Mouse (Mus musculus) layer of hippocampus, postnatal 25 days (tissue): ENCODE results near the gene Tnfrsf12a. TPM values are rescaled to one million over a fixed set of nuclear protein-coding genes. Genes with fewer than 3 reads are reported as not detected.

Experiments used
- DNase-seq, 2 experiments: peaks; one replicate each; pipeline ENCODE4 v3.0.0; 2022; ENCODE audit warnings: mixed read lengths in 2 of 2, low spot score in 1 of 2; ENCODE audit errors: extremely low spot score in 1 of 2
- total RNA-seq, 2 experiments: library from RNA; stranded (reverse); gene quantifications; 2 replicates each; pipeline ENCODE4 v1.2.3; 2021

Tnfrsf12a gene
- total RNA-seq, 2 experiments from 2014 or later: 5.8 to 8.8 TPM

DNA sequence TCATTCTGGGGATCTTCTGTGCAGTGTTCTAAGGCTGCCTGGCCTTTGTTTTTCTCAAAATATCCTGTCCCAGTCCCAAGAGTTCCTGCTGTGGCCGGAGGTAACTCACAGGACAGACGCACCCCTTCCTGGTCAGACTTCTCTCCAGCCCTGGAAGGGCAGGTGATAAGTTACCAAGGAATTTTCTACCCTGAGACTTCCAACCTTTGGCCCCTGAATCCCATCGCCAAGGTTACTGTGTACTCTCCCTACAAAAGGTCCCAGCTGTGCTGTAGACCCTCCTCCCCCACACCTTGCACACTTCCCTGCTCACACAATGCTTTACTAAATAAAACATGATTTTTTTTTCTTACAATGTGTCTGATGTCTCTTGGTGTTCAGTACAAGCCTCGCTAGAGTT, 4.8 kb upstream of the Tnfrsf12a start:
- DNase-seq: no peak

- no peak for DNase-seq
Measured at GRCm38 (mm10) chr17:23681086-23681485, 3.8 kb upstream of the Tnfrsf12a start.

DNA sequence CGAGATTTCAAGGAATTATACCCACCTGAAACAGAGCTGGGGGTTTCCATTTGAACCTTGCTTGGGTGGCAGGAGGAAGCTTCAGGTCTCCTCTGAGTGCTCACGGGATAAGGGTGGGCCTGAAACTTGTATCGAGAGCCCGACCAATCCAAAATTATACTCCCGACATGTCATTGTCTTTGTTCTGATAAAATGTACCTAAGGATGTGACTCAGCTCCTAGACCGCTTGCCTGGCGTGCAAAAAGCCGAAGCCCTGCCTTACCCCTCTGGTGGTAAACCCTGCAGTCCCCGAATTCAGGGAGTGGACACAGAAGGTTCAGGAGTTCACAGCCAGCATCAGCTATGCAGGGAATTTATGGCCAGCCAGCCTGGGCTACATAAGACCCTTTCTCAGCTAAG, 3.1 kb upstream of the Tnfrsf12a start:
- DNase-seq: no peak

- DNase-seq: no peak
Measured at GRCm38 (mm10) chr17:23679127-23679835, 2.0 kb upstream of the Tnfrsf12a start, which contains the start of gene Cldn6. TSS of gene Cldn6 (plus strand) at chr17:23679249.

GRCm38 (mm10) chr17:23676473-23677031, 716 bp downstream of the Tnfrsf12a start:
- DNase-seq: no peak

DNA sequence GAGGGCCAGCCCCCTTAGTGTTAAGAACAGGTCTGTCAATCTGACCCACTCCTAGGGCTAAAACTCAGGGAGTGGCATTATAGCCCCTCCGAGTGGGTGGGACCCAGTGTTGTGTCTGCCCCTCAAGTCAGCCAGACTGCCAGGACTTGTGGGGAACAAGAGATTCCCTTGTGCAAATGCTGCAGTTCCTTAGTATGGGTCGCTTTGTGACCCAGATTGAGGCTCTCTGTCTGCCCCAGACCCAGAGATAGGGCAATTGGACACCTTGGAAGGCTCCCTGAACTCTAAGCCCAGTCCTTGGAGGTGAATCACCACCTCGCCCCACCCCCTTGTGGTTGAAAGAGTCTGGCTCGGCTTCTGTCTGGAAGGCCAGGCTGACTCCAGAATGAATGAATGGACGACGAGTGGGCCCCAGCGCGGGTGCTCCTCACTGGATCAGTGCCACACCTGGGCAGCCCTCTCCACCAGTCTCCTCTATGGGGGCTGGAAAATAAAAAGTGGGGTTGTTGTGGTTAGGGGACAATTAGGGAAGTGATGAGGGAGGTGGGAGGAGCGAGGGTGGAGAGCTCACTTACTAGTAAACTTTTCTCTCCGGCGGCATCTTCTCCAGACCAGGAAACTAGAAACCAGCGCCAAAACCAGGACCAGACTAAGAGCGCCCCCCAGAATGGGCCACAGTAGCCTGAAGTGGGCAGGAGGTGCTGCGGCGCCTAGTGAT, 1.5 kb downstream of the Tnfrsf12a start:
- DNase-seq: no peak

DNA sequence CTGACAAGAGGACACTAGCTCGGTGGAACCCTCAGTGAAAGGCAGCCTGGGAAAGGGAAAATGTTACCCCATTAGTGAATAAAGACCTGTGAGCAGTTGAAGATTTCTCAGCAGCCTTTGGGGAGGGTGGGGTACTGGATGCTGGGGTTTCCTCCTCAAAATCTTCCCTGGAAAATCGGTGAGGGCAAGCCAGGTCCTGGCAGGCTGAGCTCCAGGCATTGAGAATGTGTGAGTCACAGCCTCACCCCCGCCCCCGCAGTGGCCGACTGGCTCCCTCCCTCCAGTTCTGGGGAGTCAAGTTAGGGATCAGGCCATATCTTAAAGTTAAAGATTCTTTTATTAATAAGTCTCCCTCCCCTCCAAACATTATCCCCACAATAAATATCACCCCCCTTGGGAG, 2.1 kb downstream of the Tnfrsf12a start:
- DNase-seq: no peak

GRCm38 (mm10) chr17:23674271-23674952, 2.9 kb downstream of the Tnfrsf12a start:
- DNase-seq: no peak

DNA sequence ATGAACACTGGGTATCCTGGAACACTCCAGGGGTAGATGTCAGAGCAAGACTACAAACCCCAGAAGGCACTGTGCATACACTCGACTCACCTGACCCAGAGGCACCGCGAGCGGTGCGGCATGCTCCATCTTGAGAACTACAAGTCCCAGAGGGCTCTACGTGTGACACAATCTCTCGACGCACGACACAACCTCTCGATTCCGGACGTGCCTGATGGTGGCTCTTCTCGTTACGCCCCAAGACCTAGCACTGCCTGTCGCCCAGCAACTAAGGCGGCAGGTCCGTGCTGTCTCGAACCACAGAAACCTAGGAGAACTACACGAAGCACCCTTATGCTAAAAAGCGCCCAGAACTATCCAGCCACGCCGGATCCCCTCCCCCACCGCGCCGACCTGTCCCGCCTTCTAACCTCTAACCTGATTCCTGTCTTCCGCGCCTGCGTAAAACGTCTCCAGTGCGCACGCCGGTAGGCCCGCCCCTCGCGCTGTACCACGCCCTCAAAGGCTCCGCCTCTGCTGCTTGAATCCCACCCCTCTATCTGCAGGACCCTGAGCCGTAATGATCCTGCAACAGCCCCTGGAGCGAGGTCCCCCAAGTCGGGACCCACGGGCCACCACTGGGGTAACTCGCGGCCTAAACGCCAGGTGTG, 3.7 kb downstream of the Tnfrsf12a start, which contains the start of the genes Hcfc1r1 and Thoc6:
TSS of gene Hcfc1r1 (plus strand) at position 173 of the 650 bp plus-strand sequence.
TSS of gene Thoc6 (minus strand) at position 459 of the 650 bp plus-strand sequence.
- peak; percentile 85 to 96 for DNase-seq

GRCm38 (mm10) chr17:23672761-23673160, 4.5 kb downstream of the Tnfrsf12a start:
- DNase-seq: no peak

- no peak for DNase-seq
Measured at GRCm38 (mm10) chr17:23671519-23671918, 5.7 kb downstream of the Tnfrsf12a start.

GRCm38 (mm10) chr17:23670516-23671074, 6.7 kb downstream of the Tnfrsf12a start:
- DNase-seq: no peak

DNA sequence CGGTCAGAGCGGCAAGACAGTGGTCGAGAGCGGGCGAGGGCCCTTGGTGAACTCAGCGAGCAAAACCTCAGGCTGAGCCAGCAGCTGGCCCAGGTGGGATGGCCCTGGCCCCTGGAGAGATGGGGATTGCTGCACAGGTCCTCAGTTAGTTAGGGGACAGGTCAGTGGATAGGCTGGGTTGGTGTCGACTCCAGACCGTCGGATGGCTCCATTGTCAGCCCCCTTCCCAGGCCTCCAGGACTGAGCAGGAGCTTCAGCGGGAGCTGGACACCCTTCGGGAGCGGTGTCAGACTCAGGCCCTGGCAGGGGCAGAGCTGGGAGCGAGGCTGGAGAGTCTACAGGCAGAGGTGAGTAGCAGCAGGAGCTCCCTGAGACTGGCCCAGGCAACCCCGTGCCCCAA, 11.8 kb downstream of the Tnfrsf12a start:
- no peak for DNase-seq

- DNase-seq: no peak
Measured at GRCm38 (mm10) chr17:23664556-23665021, 12.7 kb downstream of the Tnfrsf12a start.

GRCm38 (mm10) chr17:23661526-23661925, 15.7 kb downstream of the Tnfrsf12a start:
- no peak for DNase-seq

DNA sequence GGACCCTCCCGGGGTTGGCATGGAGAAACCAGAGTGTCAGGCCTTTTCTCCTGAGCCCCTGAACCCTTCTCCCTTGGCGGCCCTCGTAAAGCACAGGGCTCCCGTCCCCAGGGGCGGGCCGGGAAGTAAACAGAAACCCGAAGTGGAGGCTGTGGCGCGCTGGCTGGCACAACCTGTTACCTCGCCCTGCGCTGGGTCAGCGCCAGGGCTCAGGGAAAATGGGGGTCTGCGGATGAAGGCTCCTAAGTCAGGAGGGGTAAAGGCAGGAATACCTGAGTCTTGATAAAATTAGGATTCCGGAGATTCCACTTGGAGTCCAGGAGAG, 16.4 kb downstream of the Tnfrsf12a start:
- no peak for DNase-seq

- DNase-seq: peak in 1 of 2 experiments; percentile 46
Measured at GRCm38 (mm10) chr17:23660117-23660875, 17.0 kb downstream of the Tnfrsf12a start, which contains the start of gene Bicdl2. TSS of gene Bicdl2 (plus strand) at chr17:23660506.

DNA sequence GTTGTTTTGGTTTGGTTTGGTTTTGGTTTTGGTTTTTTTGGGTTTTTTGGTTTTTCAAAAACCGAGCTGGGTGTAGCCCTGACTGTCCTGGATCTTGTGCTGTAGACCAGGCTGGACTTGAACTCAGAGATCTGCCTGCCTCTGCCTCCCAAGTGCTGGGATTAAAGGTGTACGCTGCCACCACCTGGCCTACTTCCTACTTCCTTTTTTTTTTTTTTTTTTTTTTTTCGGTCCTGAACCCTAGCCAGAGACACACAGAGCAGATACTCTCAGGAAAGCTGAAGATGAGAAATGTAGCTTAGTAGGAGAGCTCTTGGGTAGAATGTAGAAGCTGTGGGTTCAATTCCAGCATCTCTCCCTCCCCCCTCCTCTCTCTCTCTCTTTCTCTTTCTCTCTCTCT, 18.8 kb downstream of the Tnfrsf12a start:
- DNase-seq: no peak

DNA sequence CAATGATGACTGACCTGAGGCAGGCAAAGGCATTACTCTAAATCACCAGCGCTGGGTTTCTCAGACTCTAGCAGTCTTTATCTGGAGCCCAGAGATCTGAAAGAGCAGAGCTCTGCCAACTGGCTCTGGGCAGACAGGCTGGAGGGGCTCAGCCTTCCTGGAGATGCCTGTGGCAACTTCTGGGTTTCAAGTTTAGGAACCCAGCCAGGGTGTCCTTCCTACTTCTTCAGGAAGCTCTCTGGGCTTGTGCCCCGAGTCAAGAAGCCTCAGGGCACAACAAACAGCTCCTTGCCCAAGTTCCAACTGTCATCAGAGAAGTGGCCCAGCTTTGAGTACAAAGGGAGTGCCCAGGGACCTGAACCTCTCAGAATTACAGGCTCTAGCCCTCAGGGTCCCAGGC, 22.9 kb downstream of the Tnfrsf12a start:
- DNase-seq: no peak
